Mouse (Mus musculus) testis, adult 2 months (tissue): Measurements from ENCODE around the gene Stat4. TPM values are rescaled to one million over a fixed set of nuclear protein-coding genes. Genes with fewer than 3 reads are reported as not detected.
A peak's percentile ranks its signal among the peaks of the same experiment; 100 is the strongest.

Experiments
- H3K27ac ChIP-seq: fragments of 200-500 bp; 2 replicates; pipeline ENCODE4 v1.5.1; 2012; ENCODE audit warnings: low read depth, low read length; ENCODE audit not compliant: control insufficient read depth, insufficient read depth
- H3K27me3 ChIP-seq: fragments of 200-500 bp; 2 replicates; pipeline ENCODE4 v1.6.1; 2012; ENCODE audit warnings: mild to moderate bottlenecking, low read length, moderate library complexity; ENCODE audit not compliant: control insufficient read depth, insufficient read depth
- H3K36me3 ChIP-seq: fragments of 200-500 bp; 2 replicates; pipeline ENCODE4 v1.6.1; 2012; ENCODE audit warnings: mild to moderate bottlenecking, low read length; ENCODE audit not compliant: control insufficient read depth, insufficient read depth
- H3K4me1 ChIP-seq: fragments of 200-500 bp; 2 replicates; pipeline ENCODE4 v1.6.1; 2012; ENCODE audit warnings: low read length; ENCODE audit not compliant: control insufficient read depth, insufficient read depth
- H3K4me3 ChIP-seq: fragments of 200-500 bp; 2 replicates; pipeline ENCODE4 v1.5.1; 2012; ENCODE audit warnings: low read depth, mild to moderate bottlenecking, low read length, moderate library complexity, mixed read lengths; ENCODE audit not compliant: control insufficient read depth
- CTCF ChIP-seq: fragments of 200-500 bp; IDR thresholded peaks from 2 replicates; pipeline ENCODE4 v1.5.1; 2012; ENCODE audit warnings: low read depth, mild to moderate bottlenecking, inconsistent platforms, low read length, moderate library complexity; ENCODE audit not compliant: control insufficient read depth, insufficient read depth, insufficient replicate concordance
- POLR2A ChIP-seq: fragments of 200-500 bp; IDR thresholded peaks from 2 replicates; pipeline ENCODE4 v1.6.1; 2012; ENCODE audit warnings: low read depth, mild to moderate bottlenecking, inconsistent platforms, low read length, moderate library complexity; ENCODE audit not compliant: control insufficient read depth
- polyA plus RNA-seq: library from polyadenylated mRNA; depleted of rRNA; stranded (reverse); fragments of >200 nt; gene quantifications from 2 replicates; pipeline ENCODE4 v1.2.3, GENCODE M21; 2012

The Stat4 gene
- polyA plus RNA-seq, 1 experiment, result 193 TPM

- no peak for TF ChIP-seq CTCF
- no peak for TF ChIP-seq POLR2A
- Histone ChIP-seq H3K36me3 (no peaks in the 10 kb centered on the region), H3K4me1 (no peaks in the 10 kb centered on the region), H3K4me3 (no peak overlapping the region), H3K27ac (no peak overlapping the region), H3K27me3 (no peaks in the 10 kb centered on the region)
Measured at GRCm38 (mm10) chr1:52107206-52107605, 120.3 kb downstream of the Stat4 start.

DNA sequence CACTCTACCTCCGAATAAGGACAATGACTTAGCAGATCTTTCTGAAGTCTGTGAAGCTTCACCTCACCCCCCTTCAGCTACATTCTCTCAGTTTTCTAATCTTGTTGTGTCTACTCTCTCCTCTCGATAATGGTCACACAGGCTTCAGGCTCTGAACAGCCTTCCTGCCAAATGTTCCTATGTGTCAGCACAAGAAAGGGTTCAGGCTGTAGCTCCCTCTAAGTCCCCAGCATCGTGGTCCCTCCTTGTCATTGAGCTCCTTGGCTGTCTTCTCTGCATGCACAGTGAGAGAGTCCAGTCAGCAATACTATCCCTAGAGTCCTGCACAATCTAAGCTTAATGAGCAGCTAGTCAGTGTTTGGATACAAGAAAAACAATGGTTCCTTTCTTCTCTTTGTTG lies 124.3 kb downstream of the Stat4 start:
- H3K4me1 ChIP-seq, result peaks cover 6% of the 10 kb centered on the region
- no peak overlapping the region for H3K4me3 ChIP-seq
- no peak overlapping the region for H3K27ac ChIP-seq
- H3K36me3 ChIP-seq, result no peaks in the 10 kb centered on the region
- H3K27me3 ChIP-seq, result no peaks in the 10 kb centered on the region
- no peak for TF ChIP-seq CTCF
- no peak for TF ChIP-seq POLR2A

GRCm38 (mm10) chr1:52112301-52112700 lies 125.4 kb downstream of the Stat4 start:
- H3K36me3 ChIP-seq, result no peaks in the 10 kb centered on the region
- no peak for TF ChIP-seq CTCF
- no peak for TF ChIP-seq POLR2A
- peaks cover 6% of the 10 kb centered on the region for H3K4me1 ChIP-seq
- H3K4me3 ChIP-seq, result no peak overlapping the region
- H3K27me3 ChIP-seq, result no peaks in the 10 kb centered on the region
- no peak overlapping the region for H3K27ac ChIP-seq

DNA sequence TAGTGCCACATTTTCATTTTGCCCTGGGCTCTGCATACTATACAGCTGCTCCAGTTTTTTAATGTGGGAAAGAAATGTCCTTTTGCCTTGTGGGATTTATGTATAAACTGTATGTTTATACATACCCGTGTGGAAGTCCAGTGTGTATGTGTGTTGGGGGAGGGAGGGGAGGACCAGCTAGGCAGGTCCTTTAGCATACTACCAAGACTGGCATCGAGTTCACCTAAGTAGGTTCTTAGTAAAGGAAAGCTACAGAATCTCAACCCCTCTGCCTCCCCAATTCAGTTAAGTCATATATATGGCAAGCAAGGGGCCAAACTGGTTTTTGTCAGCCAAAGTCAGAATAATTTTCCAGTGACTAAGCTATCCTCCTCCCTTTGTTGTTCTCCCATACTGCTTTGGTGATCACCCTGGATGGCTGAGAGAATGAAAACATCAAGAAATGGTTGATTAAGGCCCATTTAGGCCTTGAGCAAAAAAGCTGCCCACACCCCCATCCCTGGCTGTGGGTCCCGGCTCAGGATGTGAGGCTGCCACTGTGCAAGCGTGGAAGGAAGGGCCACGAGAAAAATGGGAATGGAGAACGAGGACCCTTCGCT lies 126.2 kb downstream of the Stat4 start:
- Histone ChIP-seq H3K4me3 (peak overlapping the region; percentile 93), H3K27ac (peak overlapping the region; percentile 92), H3K36me3 (no peaks in the 10 kb centered on the region), H3K4me1 (peaks cover 6% of the 10 kb centered on the region), H3K27me3 (no peaks in the 10 kb centered on the region)
- no peak for TF ChIP-seq POLR2A
- no peak for TF ChIP-seq CTCF

DNA sequence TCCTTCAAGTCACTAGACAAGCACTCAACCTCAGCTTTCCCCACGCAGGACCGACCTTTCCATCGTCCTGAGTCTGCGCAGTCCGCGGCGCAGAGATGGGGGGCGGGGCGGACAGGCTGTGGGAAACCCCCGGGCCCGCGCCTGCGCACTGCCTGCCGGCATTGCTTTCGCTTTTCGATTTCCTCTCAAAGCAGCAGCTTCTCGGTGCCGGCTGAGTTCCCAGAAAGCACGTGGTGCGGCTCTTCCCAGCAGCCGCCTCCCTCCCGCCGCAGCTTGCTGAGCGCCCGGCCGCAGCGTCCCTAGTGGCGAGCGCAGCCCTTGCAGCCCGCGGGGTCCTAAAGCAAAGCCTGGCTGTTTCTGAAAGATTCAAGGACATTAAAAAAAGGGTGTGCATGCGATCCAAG lies 126.7 kb downstream of the Stat4 start:
- Histone ChIP-seq H3K36me3 (no peaks in the 10 kb centered on the region), H3K27ac (peak overlapping the region; percentile 92), H3K4me3 (peak overlapping the region; percentile 93), H3K4me1 (peaks cover 10% of the 10 kb centered on the region), H3K27me3 (no peaks in the 10 kb centered on the region)
- TF ChIP-seq POLR2A, result peak; percentile 68
- TF ChIP-seq CTCF, result peak; percentile 94

DNA sequence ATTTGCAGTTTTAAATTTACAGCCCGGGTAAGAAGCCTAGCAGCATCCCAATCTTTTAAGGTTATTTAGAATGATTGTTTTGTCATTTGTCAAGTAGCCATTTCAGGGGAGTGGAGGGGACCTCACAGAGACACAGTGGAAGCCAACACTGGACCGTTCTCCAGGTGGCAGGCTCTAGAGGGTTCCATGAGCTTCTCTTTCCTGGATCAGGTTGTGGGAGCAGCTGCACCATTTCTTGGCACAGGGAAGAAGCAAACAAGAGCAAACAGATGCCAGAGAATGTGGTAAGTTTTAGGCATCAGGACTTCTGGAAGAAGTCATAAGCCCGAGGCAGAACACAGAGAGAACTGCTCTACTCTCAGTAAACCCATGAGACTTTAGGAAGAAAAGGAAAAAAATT lies 129.5 kb downstream of the Stat4 start:
- Histone ChIP-seq H3K27ac (no peak overlapping the region), H3K36me3 (no peaks in the 10 kb centered on the region), H3K27me3 (no peaks in the 10 kb centered on the region), H3K4me3 (no peak overlapping the region), H3K4me1 (peaks cover 18% of the 10 kb centered on the region)
- TF ChIP-seq CTCF (no peak), POLR2A (no peak)

DNA sequence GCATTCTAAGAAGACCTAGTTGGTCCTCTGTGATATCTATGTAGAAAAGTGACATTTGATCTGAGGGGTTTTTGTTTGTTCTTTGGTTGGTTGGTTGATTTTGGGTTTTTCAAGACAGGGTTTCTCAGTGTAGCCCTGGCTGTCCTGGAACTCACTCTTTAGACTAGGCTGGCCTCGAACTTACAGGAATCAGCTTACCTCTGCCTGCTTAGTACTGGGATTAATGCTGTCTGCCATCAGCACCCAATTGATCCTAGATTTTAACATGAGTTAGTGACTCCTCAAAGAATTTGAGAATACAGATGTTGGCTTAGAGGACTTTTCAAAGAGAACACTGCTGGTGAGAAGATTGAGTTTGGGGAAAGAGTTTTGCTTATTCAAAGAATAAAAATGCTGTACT lies 130.8 kb downstream of the Stat4 start:
- no peaks in the 10 kb centered on the region for H3K36me3 ChIP-seq
- H3K4me3 ChIP-seq, result no peak overlapping the region
- no peak overlapping the region for H3K27ac ChIP-seq
- TF ChIP-seq POLR2A (no peak), CTCF (no peak)
- peaks cover 18% of the 10 kb centered on the region for H3K4me1 ChIP-seq
- H3K27me3 ChIP-seq, result no peaks in the 10 kb centered on the region

GRCm38 (mm10) chr1:52118860-52119591 lies 132.1 kb downstream of the Stat4 start, which contains the start of gene Stat1:
TSS of gene Stat1 (plus strand) at chr1:52119440.
- Histone ChIP-seq H3K27me3 (no peaks in the 10 kb centered on the region), H3K27ac (peak within 1 kb of the TSS; percentile 93), H3K36me3 (no peaks in the 10 kb centered on the region), H3K4me1 (peaks cover 12% of the 10 kb centered on the region), H3K4me3 (peak within 1 kb of the TSS; percentile 99)
- TF ChIP-seq POLR2A (peak; percentile 49; the same call in 1 of the 2 replicates), CTCF (no peak)
